Mouse (Mus musculus): Measurements from ENCODE around the gene Fam69b.

- no peak for TF ChIP-seq EP300 (IDR thresholded peaks at IDR 0.05; ENCODE audit: low read depth)
- TF ChIP-seq CTCF (IDR thresholded peaks at IDR 0.05; ENCODE audit: low read depth) = no peak
Measured at GRCm38 (mm10) chr2:26617928-26618327, 10.3 kb upstream of the Fam69b start.

Data from liver, postnatal 0 days (tissue).